ENCODE assay signal across 8 mouse cellular contexts in the genomic region with DNA sequence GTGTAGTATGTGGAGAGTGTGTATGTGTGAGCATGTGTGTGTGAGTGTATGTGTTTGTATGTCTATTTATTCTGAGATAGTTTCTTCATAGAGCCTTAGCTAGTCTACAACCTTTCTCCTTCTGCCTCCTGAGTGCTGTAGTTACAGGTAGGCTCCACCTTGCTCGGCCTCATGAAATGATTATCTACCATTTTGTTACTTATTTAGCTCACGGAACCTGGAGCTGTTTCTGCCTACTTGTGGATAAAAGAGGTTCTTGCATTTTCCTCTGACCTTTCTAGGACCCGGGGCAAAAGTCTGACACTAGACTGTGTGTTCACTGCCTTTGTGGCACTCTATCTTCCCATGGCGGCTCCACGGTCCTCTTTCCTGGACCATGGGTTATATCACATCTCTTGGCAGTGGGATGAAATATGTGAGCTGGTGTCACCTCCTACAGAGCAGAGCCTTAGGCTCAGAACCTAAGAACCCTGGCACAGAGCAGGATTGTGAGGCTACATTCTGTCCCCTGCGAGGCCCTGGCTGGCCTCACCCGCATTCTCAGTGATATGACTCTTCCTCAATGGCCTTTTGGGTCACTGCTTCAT. TPM values are rescaled to one million over a fixed set of nuclear protein-coding genes. Genes with fewer than 3 reads are reported as not detected.
DNase-seq lines count a peak whose midpoint lies in the region; ATAC-seq lines count a peak whose summit lies in the region.

A gene (plus strand): TSS at position 537 of the 587 bp plus-strand sequence.

- no peaks in the 10 kb centered on the region for H3K27me3 ChIP-seq in kidney, embryonic 15.5 days
- no peaks in the 10 kb centered on the region for H3K27me3 ChIP-seq in midbrain, embryonic 11.5 days (ENCODE audit: control insufficient read depth, insufficient read depth, low read length)

- no peaks in the 10 kb centered on the region for H3K36me3 ChIP-seq in kidney, embryonic 15.5 days
- H3K36me3 ChIP-seq in midbrain, embryonic 11.5 days (ENCODE audit: control insufficient read depth, insufficient read depth, low read length): no peaks in the 10 kb centered on the region

- DNase-seq in kidney, adult 8-10 months: no peak
- DNase-seq in adrenal gland, postnatal 36 days: no peak
- DNase-seq in gastrocnemius, postnatal 4 days (ENCODE audit: low spot score in 2 of 2): no peak
- no peak for DNase-seq in large intestine, adult 2 months (ENCODE audit: low read depth, low spot score)
- DNase-seq in midbrain, embryonic 11.5 days (ENCODE audit: low spot score, missing footprints): no peak
- DNase-seq in spleen, postnatal 10 days (ENCODE audit: low spot score in 2 of 2): no peak
- no peak for DNase-seq in frontal cortex, postnatal 14 days (ENCODE audit: low spot score in 2 of 2)

- no peak within 1 kb of the TSS for H3K4me2 ChIP-seq in kidney, embryonic 15.5 days
- no peak within 1 kb of the TSS for H3K4me2 ChIP-seq in midbrain, embryonic 11.5 days

- peaks cover 19% of the 10 kb centered on the region for H3K4me1 ChIP-seq in kidney, embryonic 15.5 days
- H3K4me1 ChIP-seq in midbrain, embryonic 11.5 days (ENCODE audit: control insufficient read depth, insufficient read depth, low read length): no peaks in the 10 kb centered on the region

- H3K27ac ChIP-seq in kidney, embryonic 15.5 days: no peak within 1 kb of the TSS
- H3K27ac ChIP-seq in midbrain, embryonic 11.5 days (ENCODE audit: low read depth, low read length): no peak within 1 kb of the TSS

- no peak within 1 kb of the TSS for H3K9ac ChIP-seq in kidney, embryonic 15.5 days
- H3K9ac ChIP-seq in midbrain, embryonic 11.5 days (ENCODE audit: low read length): no peak within 1 kb of the TSS

- ATAC-seq in kidney, embryonic 15.5 days (replicated peaks; ENCODE audit: low FRiP score): no peak
- no peak for ATAC-seq in midbrain, embryonic 11.5 days (ENCODE audit: low FRiP score)

- H3K9me3 ChIP-seq in kidney, embryonic 15.5 days (replicated peaks): no peaks in the 10 kb centered on the region
- H3K9me3 ChIP-seq in midbrain, embryonic 11.5 days (ENCODE audit: control insufficient read depth, low read length): no peaks in the 10 kb centered on the region

- WGBS in kidney, embryonic 15.5 days: 80% methylated on average over 7 of the region's 7 CpGs
- 97% methylated on average over 7 of the region's 7 CpGs for WGBS in large intestine, adult 2 months
- 88% methylated on average over 7 of the region's 7 CpGs for WGBS in midbrain, embryonic 11.5 days

- H3K4me3 ChIP-seq in kidney, embryonic 15.5 days (replicated peaks): no peak within 1 kb of the TSS
- H3K4me3 ChIP-seq in midbrain, embryonic 11.5 days (ENCODE audit: low read depth, low read length): no peak within 1 kb of the TSS

RNA-seq across cellular contexts. Expression of the gene that starts here (rescaled TPM):
- polyA plus RNA-seq in kidney, embryonic 15.5 days (2015; fragmentation: Nextera tagmentation; extraction: Ambion mirVana): 123 and 129 TPM in 2 replicates
- total RNA-seq in adrenal gland, postnatal 36 days (2021): 100 to 1,000 TPM; 115 to 151 TPM
- total RNA-seq in gastrocnemius, postnatal 4 days (2021): 10 to 100 TPM; 59.4 to 62.4 TPM
- 105 and 134 TPM in 2 replicates for polyA plus RNA-seq in large intestine, adult 2 months (2012; rRNA removed)
- 123 and 130 TPM in 2 replicates for polyA plus RNA-seq in midbrain, embryonic 11.5 days (2014; fragmentation: Nextera tagmentation; extraction: Ambion mirVana)
